Mouse (Mus musculus) urinary bladder, postnatal 25 days (tissue): Measurements from ENCODE around the gene Hcn3.

Source experiments
- DNase-seq: peaks from one replicate; pipeline ENCODE4 v3.0.0; 2022; ENCODE audit warnings: low spot score

The Hcn3 gene

GRCm38 (mm10) chr3:89100811-89101210, 59.2 kb downstream of the Hcn3 start, which contains the start of gene Gm43738:
Gene Gm43738, minus strand, starts transcription at chr3:89101099.
- DNase-seq, result no peak
